Mouse (Mus musculus) layer of hippocampus, adult 2 months (tissue): ENCODE data around the gene Sypl. TPM values are rescaled to one million over a fixed set of nuclear protein-coding genes. Genes with fewer than 3 reads are reported as not detected.
A peak's percentile ranks its signal among the peaks of the same experiment; 100 is the strongest.
"Not testable (repeated sequence)": the region's sequence is repeated elsewhere in the genome, so short reads cannot be mapped to it uniquely, and the experiment has no call there.

Experiments
- DNase-seq, 2 experiments: peaks; one replicate each; pipeline ENCODE4 v3.0.0; 2022; ENCODE audit warnings: low spot score in 2 of 2
- H3K27ac ChIP-seq: fragments of 200-600 bp; 2 replicates; pipeline ENCODE4 v1.8.1; 2022
- H3K4me3 ChIP-seq: fragments of 200-600 bp; 2 replicates; pipeline ENCODE4 v1.8.1; 2022; ENCODE audit warnings: mild to moderate bottlenecking
- CTCF ChIP-seq: fragments of 200-600 bp; conservative IDR thresholded peaks from 2 replicates; pipeline ENCODE4 v1.8.1; 2022; ENCODE audit warnings: antibody characterized with exemption, mild to moderate bottlenecking, moderate library complexity
- total RNA-seq, 2 experiments: library from RNA; stranded (reverse); gene quantifications; 2 replicates each; pipeline ENCODE4 v1.2.3; 2021

Sypl gene
- total RNA-seq, 2 experiments from 2014 or later, result 44.1 to 46.0 TPM

- DNase-seq, result no peak
- Histone ChIP-seq H3K27ac (no peak overlapping the region), H3K4me3 (no peak overlapping the region)
- no peak for TF ChIP-seq CTCF
These were observed 41.6 kb downstream of the Sypl start for GRCm38 (mm10) chr12:32995081-32995834.

GRCm38 (mm10) chr12:32998766-32999165 is 45.1 kb downstream of the Sypl start:
- no peak overlapping the region for H3K4me3 ChIP-seq
- H3K27ac ChIP-seq, result no peak overlapping the region
- no peak for DNase-seq
- no peak for TF ChIP-seq CTCF

- DNase-seq, H3K27ac ChIP-seq, H3K4me3 ChIP-seq: not testable (repeated sequence)
These were observed 46.1 kb downstream of the Sypl start for GRCm38 (mm10) chr12:32999778-33000177.

GRCm38 (mm10) chr12:33000402-33000801 is 46.7 kb downstream of the Sypl start:
- no peak for DNase-seq
- Histone ChIP-seq H3K27ac (no peak overlapping the region), H3K4me3 (no peak overlapping the region)
- no peak for TF ChIP-seq CTCF

- no peak overlapping the region for H3K4me3 ChIP-seq
- H3K27ac ChIP-seq, result no peak overlapping the region
- no peak for TF ChIP-seq CTCF
- DNase-seq, result no peak
These were observed 49.8 kb downstream of the Sypl start for GRCm38 (mm10) chr12:33003339-33003965.

GRCm38 (mm10) chr12:33005858-33006257 is 52.2 kb downstream of the Sypl start:
- TF ChIP-seq CTCF, result no peak
- DNase-seq, result no peak
- H3K4me3 ChIP-seq, result no peak overlapping the region
- H3K27ac ChIP-seq, result no peak overlapping the region

- no peak for TF ChIP-seq CTCF
- Histone ChIP-seq H3K27ac (no peak overlapping the region), H3K4me3 (no peak overlapping the region)
- no peak for DNase-seq
These were observed 53.5 kb downstream of the Sypl start for GRCm38 (mm10) chr12:33007176-33007575.

GRCm38 (mm10) chr12:33008305-33009110 is 54.8 kb downstream of the Sypl start:
- peak in 1 of 2 experiments; percentile 47 for DNase-seq
- Histone ChIP-seq H3K4me3 (no peak overlapping the region), H3K27ac (peak overlapping the region; percentile 56)
- TF ChIP-seq CTCF, result no peak

- TF ChIP-seq CTCF, result no peak
- Histone ChIP-seq H3K4me3 (no peak overlapping the region), H3K27ac (no peak overlapping the region)
- DNase-seq, result no peak
These were observed 55.7 kb downstream of the Sypl start for GRCm38 (mm10) chr12:33009206-33009966.

GRCm38 (mm10) chr12:33010026-33010425 is 56.3 kb downstream of the Sypl start:
- H3K27ac ChIP-seq, result no peak overlapping the region
- H3K4me3 ChIP-seq, result no peak overlapping the region
- peak; percentile 82 for TF ChIP-seq CTCF
- DNase-seq, result peak in 1 of 2 experiments; percentile 62

GRCm38 (mm10) chr12:33014050-33014796 is 60.5 kb downstream of the Sypl start:
- H3K4me3 ChIP-seq, result no peak overlapping the region
- H3K27ac ChIP-seq, result no peak overlapping the region
- no peak for TF ChIP-seq CTCF
- DNase-seq, result no peak

GRCm38 (mm10) chr12:33015103-33015502 is 61.4 kb downstream of the Sypl start:
- no peak for DNase-seq
- Histone ChIP-seq H3K4me3 (no peak overlapping the region), H3K27ac (no peak overlapping the region)
- no peak for TF ChIP-seq CTCF
